Mouse (Mus musculus) Patski (cell line): ENCODE measurements at regions not wholly inside any gene's neighbourhood (a gene's known extent, or its start where the extent isn't known, plus 50 kb on each side); places are given as distances from the start of the nearest gene placed in this dataset.
"Not testable (repeated sequence)": the region's sequence is repeated elsewhere in the genome, so short reads cannot be mapped to it uniquely, and the experiment has no call there.

Experiments
- ATAC-seq: fragments of 100-300 bp; one replicate; pipeline ENCODE4 v1.8.0; 2021
- CTCF ChIA-PET: fragments of 350-600 bp; sonication (Branson Sonifier 250); formaldehyde crosslinking; loops from one replicate; lab custom pipeline; 2022; ENCODE audit warnings: inconsistent platforms; lab: Charles Lee
- POLR2A ChIA-PET: fragments of 350-600 bp; sonication (Branson Sonifier 250); formaldehyde crosslinking; loops from one replicate; lab custom pipeline; 2022; ENCODE audit warnings: antibody characterized with exemption, inconsistent platforms; lab: Charles Lee
- DNase-seq: peaks from one replicate; pipeline ENCODE4 v3.0.0-alpha.2; 2011; ENCODE audit warnings: low read depth, low spot score
- H3K27me3 ChIP-seq: fragments of 371-371 bp; one replicate; pipeline ENCODE4 v1.5.1; 2021
- CTCF ChIP-seq: fragments of 100-300 bp; IDR thresholded peaks from one replicate; pipeline ENCODE4 v1.5.1; 2021
- in situ Hi-C: fragments of 300-500 bp; cut with MboI; formaldehyde crosslinking; loops from 3 replicates; pipeline ENCODE4 v1.11.1; 2018; ENCODE audit warnings: low pct_unique_long_range_greater_than_20kb, mixed read lengths

DNA sequence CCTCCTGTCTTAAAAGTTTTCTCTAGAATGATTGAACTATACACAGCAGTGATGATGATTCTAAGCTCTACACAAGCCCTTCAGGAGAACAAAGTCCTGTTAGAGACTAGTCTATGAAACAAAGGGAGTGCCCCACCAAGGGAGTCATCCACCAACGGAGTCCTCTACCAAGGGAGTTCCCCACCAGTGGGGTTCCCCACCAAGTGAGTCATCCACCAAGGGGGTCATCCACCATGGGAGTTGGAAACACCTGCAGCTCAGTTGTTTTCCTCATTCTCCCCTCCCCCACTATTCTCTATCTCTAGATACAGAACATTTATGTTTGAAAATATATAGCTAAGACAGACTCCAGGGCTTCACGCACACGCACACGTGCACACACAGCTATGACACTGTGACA lies 130.5 kb upstream of the Otx2 start:
- in situ Hi-C loops = no loop called here

DNA sequence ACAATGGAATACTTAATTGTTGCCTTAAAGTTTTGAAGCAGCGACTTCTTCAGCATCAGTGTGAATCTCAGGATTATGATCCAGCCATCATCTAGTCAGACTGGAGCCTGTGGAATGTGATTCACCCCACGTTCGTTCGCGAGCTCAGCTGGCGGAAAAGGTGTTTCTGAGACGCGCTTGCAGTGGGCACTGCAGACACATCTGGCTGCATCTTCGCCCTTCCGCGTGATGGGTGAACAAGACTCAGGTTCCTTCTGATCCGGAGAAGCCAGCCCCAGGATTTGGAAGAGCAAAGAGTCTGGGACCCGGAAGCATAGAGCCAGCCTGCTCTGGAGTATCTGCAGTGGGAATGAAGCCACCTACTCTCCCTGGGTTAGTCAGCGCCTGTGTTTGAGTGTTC lies 127.7 kb upstream of the Otx2 start:
- TF ChIP-seq CTCF = no peak
- ChIA-PET POLR2A (no interaction called here), CTCF (interaction anchor here (1.2 kb wide), 1 partner anchor 19 kb away, joined by 3 read pairs; no protein-coding TSS in a partner anchor)
- peaks cover 16% of the 10 kb centered on the region for H3K27me3 ChIP-seq
- DNase-seq (no peak), ATAC-seq (no peak)
- in situ Hi-C loops = no loop called here

More for the DNA sequence above, 130.5 kb upstream of the Otx2 start:
- no peak for ATAC-seq
- ChIA-PET CTCF (no interaction called here), POLR2A (no interaction called here)
- no peak for DNase-seq
- no peak for TF ChIP-seq CTCF
- H3K27me3 ChIP-seq = peaks cover 19% of the 10 kb centered on the region

DNA sequence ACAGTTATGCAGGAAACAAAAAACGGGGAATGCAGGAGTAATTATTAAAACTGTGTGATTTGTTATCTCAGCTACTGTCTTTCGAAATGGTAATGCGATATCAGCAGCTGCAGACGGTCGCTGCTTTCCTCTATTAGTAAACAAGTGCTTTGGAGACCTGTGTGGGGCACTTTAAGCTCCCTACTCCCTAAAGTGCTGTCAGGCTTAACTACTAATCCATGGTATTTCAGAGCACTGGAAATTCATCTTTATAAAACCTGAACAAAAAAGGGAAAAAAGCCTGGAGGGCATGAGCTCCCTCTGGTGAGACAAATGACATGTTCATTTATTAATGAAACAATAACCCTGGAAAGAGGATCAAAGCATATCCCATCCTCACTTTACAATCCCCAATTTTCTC lies 127.2 kb upstream of the Otx2 start:
- H3K27me3 ChIP-seq = peaks cover 18% of the 10 kb centered on the region
- ChIA-PET POLR2A (no interaction called here), CTCF (interaction anchor here (1.2 kb wide), 1 partner anchor 19 kb away, joined by 3 read pairs; no protein-coding TSS in a partner anchor)
- ATAC-seq (no peak), DNase-seq (no peak)
- in situ Hi-C loops = no loop called here
- TF ChIP-seq CTCF = no peak

DNA sequence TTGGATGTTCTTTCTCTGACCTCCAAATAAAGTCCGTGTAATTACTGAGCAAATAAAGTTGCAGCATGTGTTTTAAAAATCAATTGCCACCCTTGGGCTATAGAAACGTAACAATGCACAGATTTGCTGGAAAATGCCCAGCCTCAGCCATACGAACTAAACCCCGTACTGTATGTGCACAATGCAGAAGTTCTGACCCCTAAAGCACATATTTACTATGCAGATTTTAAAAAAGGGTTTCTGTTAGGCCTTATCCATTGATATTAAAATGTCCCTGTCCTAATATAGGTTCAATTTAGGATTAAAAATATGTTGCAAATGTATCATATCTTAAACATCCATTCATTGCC lies 126.5 kb upstream of the Otx2 start:
- POLR2A ChIA-PET = no interaction called here
- H3K27me3 ChIP-seq = peaks cover 18% of the 10 kb centered on the region
- no peak for TF ChIP-seq CTCF
- CTCF ChIA-PET = no interaction called here
- in situ Hi-C loops = no loop called here
- ATAC-seq (no peak), DNase-seq (no peak)

DNA sequence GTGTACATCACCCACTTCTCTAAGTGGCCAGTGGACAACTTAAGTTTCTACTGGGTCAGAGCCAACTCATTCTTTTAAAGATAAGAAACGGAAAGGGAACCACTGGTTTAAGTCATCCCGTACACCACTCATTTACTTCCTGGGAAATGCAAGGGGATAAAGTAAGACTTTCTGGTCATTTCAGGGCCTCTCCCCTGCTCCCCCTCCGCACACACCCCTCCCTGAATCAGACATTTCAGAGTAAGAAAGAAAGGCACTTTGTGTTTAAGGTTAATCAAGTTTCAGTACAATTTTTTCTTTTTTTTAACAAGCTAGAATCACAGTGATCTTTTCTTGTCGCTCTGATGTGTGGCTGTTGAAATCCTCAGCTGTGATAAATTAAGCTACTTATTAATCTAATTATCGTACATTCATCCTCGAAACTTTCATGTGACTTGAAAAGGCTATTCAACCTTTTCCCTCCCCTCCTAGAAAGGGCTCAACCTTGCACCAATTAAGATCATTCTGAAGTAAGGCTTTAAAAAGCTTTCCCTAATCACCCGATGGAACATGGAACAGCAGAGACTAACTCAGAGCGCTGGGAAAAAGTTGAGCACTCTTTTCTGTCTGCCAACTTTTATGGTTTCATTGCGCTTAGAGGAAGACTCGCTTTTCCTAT lies 126.0 kb upstream of the Otx2 start:
- no peak for TF ChIP-seq CTCF
- POLR2A ChIA-PET = no interaction called here
- DNase-seq (no peak), ATAC-seq (no peak)
- in situ Hi-C loops = no loop called here
- CTCF ChIA-PET = no interaction called here
- H3K27me3 ChIP-seq = peaks cover 18% of the 10 kb centered on the region

DNA sequence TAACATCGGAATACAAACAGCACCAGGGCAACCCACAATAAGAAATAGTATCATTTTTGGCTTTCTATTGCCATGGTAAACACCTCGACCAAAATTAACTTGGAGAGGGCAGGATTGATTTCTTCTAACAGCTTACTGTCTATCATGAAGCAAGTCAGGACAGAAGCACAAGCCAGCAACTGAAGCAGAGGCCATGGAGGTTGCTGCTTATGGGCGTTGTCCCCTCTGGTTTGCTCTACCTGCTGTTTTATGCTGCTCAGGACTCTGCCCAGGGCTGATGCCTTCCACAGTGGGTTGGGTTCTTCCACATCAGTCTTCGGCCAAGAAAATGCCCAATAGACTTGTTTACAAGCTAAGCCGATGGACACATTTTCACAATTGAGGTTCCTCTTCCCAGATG lies 117.9 kb upstream of the Otx2 start:
- peaks cover 19% of the 10 kb centered on the region for H3K27me3 ChIP-seq
- ChIA-PET POLR2A (no interaction called here), CTCF (no interaction called here)
- DNase-seq = no peak
- ATAC-seq = no peak
- in situ Hi-C loops = no loop called here
- no peak for TF ChIP-seq CTCF

DNA sequence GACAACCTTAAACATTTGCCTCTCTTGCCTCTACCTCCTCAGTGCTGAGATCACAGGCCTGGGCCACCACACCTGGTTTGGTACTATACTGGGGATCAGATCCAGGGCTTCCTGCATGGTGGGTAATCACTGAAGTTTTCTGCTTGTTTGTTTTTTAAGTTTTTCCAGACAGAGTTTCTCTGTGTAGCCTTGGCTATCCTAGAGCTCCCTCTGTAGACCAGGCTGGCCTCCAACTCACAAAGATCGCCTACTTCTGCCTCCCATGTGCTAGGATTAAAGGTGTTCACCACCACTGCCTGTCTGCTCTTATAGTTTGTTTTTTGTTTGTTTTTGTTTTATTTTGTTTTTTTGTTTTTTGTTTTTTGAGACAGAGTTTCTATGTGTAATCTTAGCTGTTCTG lies 105.7 kb upstream of the Otx2 start:
- DNase-seq (no peak), ATAC-seq (no peak)
- ChIA-PET POLR2A (no interaction called here), CTCF (no interaction called here)
- in situ Hi-C loops = no loop called here
- H3K27me3 ChIP-seq = no peaks in the 10 kb centered on the region
- no peak for TF ChIP-seq CTCF

DNA sequence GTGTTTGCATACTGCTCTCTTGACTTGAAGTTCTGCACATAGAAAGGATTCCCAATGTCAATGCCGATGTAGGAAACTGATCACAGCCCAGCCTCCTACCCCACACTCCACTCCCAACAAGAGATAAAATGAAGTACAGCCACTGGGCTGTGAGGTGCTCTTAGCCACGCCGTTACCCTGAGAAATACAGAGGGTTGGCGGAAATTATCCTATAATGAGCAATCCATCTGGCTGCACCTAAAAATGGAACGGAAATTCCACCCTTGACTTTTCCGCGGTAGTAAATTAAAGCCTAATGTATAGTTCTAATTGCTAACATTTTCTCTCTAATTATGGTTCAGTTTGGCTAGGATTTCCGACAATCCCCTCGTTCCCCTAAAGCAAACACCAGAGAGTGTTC lies 97.2 kb upstream of the Otx2 start:
- no peak for DNase-seq
- CTCF ChIA-PET = no interaction called here
- H3K27me3 ChIP-seq = peaks cover 4% of the 10 kb centered on the region
- POLR2A ChIA-PET = interaction anchor here (0.7 kb wide), 1 partner anchor 1209 kb away, joined by 4 read pairs; no protein-coding TSS in a partner anchor
- in situ Hi-C loops = no loop called here
- TF ChIP-seq CTCF = no peak
- no peak for ATAC-seq

DNA sequence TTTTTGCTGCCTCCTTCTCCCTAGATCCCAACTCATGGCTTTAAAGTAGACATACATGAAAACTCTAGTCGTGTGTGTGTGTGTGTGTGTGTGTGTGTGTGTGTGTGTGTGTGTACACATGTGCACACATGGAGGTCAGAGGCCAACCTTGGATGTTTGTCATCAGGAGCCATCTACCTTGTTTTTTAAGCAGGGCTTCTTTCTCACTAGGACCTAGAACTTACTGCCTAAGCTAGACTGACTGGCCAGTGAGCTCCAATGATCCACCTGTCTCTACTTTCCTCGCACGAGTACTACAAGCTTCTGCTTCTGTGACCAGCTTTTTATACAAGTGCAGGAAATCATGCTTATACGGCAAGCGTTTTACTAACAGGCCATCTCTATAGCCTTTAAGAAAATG lies 89.1 kb upstream of the Otx2 start:
- H3K27me3 ChIP-seq = peaks cover 4% of the 10 kb centered on the region
- no peak for DNase-seq
- ChIA-PET POLR2A (no interaction called here), CTCF (no interaction called here)
- ATAC-seq = no peak
- no peak for TF ChIP-seq CTCF
- in situ Hi-C loops = no loop called here

DNA sequence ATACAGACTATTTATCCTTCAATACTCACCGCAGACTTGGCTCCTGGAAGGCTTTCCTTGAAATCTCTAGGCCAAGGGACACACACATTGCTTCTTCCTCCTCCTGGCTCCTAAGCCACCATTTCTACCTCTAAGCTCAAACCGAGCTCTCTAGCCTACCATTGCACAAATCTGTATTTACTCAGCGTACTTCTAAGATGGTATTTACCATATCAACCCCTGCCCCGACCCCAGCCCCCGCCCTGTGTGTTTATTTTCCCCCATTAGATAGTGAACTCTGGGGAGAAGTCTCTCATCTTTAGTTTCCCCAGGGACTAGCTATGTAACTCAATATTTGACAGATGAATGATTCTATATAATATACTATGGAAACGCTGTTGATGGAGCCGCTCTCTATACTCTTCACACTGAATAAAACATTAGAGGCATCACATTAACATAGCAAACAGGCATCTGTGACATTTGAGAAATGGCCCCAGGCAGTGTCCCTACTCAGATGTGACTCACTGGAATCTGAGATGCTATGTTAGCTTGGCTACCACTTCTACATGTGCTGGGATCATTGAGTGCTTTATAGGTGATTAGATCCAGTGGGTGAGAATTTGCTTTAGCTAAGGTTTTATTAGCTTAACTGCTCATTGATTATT lies 87.5 kb upstream of the Otx2 start:
- ChIA-PET CTCF (no interaction called here), POLR2A (no interaction called here)
- peaks cover 2% of the 10 kb centered on the region for H3K27me3 ChIP-seq
- DNase-seq = no peak
- in situ Hi-C loops = no loop called here
- no peak for ATAC-seq
- TF ChIP-seq CTCF = no peak

DNA sequence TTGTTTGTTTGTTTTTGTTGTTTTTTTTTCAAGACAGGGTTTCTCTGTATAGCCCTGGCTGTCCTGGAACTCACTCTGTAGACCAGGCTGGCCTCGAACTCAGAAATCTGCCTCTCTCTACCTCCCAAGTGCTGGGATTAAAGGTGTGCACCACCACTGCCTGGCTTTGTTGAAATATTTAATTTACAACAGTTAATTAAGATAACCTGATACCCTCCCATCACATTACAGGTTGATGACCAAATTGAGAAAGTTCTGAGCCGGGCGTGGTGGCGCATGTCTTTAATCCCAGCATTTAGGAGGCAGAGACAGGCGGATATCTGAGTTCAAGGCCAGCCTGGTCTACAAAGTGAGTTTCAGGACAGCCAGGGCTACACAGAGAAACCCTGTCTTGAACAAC lies 81.5 kb upstream of the Otx2 start:
- H3K27me3 ChIP-seq = peaks cover 27% of the 10 kb centered on the region
- ATAC-seq, in situ Hi-C loops, DNase-seq, CTCF ChIA-PET, POLR2A ChIA-PET: not testable (repeated sequence)
